Mouse (Mus musculus): ENCODE data around the gene Sox9.

DNA sequence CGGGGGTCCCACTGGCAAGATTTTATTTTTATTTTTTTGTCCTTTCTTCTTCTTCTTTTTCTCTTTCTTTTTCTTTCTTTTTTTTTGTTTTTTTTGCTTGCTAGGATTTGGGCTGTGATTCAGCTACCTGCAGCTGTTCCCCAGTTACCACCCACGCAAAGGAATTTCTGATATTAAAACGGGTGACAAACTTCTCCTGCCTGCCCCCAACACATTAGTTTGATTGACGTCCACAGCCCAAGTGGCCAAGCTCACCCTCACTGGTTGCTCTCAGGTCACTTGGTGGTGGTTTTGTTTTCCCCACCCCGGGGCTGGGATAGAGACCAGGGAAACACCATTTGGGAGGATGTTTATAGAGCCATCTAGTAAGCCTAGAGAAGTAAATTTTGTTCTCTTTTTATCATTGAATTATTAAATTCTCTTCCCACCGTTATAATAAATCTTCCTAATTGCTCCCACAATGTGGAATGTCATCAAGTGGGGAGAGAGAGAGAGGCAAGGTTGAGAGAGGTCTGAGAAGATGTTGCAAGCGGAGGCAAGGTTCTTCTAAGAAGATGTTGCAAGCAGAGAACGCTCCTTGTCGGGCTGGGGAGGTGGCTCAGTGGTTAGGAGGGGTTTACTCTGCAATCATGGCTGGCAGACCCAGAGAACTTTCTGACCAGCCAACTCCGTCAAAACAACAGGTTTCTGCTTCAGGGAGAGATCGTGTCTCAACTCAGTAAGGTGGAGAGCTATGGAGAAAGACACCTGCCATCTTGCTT, 52.4 kb downstream of the Sox9 start:
- no peak for TF ChIP-seq POLR2A (IDR thresholded peaks at IDR 0.05; ENCODE audit: extremely low read depth, insufficient read depth, low read length)
- no peak for TF ChIP-seq CTCF (IDR thresholded peaks at IDR 0.05; ENCODE audit: extremely low read depth, insufficient read depth, low read length)

Measured in cortical plate, adult 2 months (tissue).